Mouse (Mus musculus): ENCODE results near the gene B3galt1.

B3galt1 gene

GRCm38 (mm10) chr2:67730771-67731170 lies 165.1 kb downstream of the B3galt1 start:
- no peak for DNase-seq (ENCODE audit: low read depth, low spot score)

DNA sequence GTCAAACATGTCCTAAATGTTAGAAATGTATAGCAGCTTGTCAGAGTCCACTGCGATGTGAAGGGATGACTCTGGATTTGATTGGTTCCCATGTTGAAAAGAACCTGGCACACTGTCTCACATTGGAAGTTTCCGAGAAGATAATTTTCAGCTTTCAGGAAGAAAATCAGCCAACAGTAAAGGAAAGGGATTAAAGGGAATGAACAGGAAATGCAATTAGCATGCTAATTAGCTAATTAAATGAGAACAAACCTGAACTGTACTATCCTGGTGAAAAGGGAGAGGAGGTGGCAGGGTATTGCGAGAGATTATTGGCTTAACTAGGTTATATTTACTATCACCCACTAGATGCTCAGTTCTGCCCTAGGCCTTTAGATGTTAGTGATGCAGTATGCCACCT lies 185.9 kb downstream of the B3galt1 start:
- no peak for DNase-seq (ENCODE audit: low read depth, low spot score)

GRCm38 (mm10) chr2:67756507-67756906 lies 190.8 kb downstream of the B3galt1 start:
- DNase-seq (ENCODE audit: low read depth, low spot score): no peak

GRCm38 (mm10) chr2:67787536-67787935 lies 221.9 kb downstream of the B3galt1 start:
- DNase-seq (ENCODE audit: low read depth, low spot score): no peak

GRCm38 (mm10) chr2:67797561-67797960 lies 231.9 kb downstream of the B3galt1 start:
- no peak for DNase-seq (ENCODE audit: low read depth, low spot score)

DNA sequence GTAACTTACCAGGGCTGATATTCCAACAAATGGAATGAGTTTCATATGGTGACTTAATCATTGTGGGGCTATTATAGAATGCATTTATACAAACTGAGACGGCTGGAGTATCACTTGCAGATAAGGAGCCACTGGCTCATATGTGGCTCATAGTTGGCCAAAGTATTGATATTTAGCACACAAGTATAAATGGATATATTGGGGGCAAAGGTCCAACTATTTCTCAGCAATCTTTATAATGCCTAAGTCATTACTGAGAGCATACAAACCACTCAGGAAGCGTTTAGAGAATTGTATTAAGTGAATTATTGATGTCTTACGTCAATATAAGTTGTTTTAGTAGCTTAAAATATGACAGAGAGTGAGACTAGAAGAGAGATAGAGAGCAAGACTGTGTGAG lies 234.3 kb downstream of the B3galt1 start:
- DNase-seq (ENCODE audit: low read depth, low spot score): no peak

- no peak for DNase-seq (ENCODE audit: low read depth, low spot score)
Observed at GRCm38 (mm10) chr2:67816149-67816548, 250.5 kb downstream of the B3galt1 start.

DNA sequence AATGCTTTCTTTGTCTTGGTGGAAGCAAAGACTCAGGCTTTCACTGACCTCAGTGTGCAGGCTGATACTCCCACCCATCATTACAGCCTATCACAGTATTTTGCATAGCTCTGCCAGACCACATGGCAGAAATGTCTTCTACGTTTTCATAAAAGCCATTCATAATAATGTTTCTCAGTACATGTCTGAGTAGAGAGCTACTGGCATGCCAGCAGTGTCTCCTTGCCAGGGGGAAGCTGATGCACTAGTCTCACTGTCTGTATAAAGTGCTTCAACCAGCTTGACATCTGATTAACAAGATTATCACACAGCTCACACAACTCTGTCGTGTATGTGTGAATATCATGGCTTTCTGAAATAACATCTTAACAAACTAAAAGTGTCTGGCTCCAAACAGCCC lies 252.3 kb downstream of the B3galt1 start:
- DNase-seq (ENCODE audit: low read depth, low spot score): no peak

DNA sequence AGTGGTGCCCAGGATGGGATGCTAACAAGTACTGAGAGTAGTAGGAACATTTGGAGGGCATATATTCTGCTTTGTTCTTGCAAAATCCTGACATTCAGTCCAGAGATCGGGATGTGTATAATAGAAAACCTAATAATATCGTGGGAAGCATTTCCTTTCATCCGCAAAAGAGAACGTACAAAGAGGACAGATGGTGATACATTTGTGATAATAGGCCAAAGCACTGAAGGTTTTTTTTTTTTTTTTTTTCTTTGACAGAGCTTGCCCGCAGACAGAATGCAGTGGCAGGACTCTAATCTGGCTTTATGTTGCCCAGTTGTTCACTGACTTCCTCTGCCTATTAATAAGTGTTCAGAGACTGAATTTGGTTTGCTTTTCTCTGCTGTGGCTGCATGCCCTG lies 256.7 kb downstream of the B3galt1 start:
- no peak for DNase-seq (ENCODE audit: low read depth, low spot score)

- DNase-seq (ENCODE audit: low read depth, low spot score): no peak
Observed at GRCm38 (mm10) chr2:67827697-67828096, 262.0 kb downstream of the B3galt1 start.

GRCm38 (mm10) chr2:67829055-67829915 lies 263.6 kb downstream of the B3galt1 start:
- no peak for DNase-seq (ENCODE audit: low read depth, low spot score)

DNA sequence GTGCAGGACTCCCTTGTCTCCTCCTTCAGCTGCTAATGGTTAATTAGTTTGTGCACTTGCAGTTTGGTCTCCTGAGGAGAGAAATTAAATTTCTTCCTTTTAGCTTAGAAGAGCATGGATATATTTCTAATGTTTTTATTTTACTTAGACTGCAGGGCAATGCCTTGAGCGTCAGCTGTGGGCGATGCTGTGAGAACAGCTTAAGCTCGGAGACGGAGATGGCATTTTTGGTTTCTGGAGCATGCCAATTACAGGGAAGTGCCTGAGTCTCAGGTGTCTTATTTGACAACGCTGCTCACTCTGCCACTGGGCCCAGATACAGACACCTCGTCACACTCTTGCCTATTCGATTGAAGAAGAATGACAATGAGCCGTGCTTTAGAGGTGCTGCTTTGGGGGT lies 282.1 kb downstream of the B3galt1 start:
- DNase-seq (ENCODE audit: low read depth, low spot score): no peak

DNA sequence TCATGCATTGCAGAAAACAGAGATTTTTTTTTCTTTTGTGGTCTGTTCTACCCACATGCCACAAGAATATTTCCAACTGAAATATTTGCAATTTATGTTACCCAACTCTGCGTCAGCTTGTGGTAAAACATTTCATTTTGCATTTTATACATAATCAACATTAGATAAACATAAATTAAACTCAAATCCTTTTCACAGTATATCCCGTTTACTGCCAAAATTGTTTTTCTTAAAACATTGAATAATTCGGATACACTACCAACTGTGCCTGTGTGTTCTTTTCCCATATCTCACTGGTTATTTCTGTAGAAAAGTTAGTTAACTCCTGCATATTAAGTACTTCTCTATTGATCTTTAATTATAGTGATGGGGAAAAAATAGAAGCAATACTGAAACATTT lies 285.1 kb downstream of the B3galt1 start:
- no peak for DNase-seq (ENCODE audit: low read depth, low spot score)

GRCm38 (mm10) chr2:67858340-67858739 lies 292.7 kb downstream of the B3galt1 start:
- no peak for DNase-seq (ENCODE audit: low read depth, low spot score)

GRCm38 (mm10) chr2:67859004-67859403 lies 293.3 kb downstream of the B3galt1 start:
- DNase-seq (ENCODE audit: low read depth, low spot score): no peak

DNA sequence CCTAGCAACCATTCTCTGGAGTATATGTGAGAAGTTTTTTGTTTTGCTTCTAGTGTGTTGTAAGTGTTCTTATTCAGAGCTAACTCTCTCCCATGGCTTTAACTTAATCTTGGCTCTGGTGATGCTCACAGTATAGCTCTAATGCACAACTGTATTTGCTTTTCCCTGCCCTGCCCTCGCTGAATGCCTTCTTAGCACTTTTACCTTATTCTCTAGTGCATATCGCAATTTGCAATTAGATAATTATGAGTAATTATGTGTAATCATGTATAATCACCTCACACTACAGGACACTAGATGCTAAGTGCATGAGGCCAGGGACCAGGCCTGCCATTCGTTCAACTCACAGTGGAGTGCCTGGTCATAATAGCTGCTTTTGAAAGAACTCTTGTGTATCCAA lies 307.7 kb downstream of the B3galt1 start:
- DNase-seq (ENCODE audit: low read depth, low spot score): no peak

DNA sequence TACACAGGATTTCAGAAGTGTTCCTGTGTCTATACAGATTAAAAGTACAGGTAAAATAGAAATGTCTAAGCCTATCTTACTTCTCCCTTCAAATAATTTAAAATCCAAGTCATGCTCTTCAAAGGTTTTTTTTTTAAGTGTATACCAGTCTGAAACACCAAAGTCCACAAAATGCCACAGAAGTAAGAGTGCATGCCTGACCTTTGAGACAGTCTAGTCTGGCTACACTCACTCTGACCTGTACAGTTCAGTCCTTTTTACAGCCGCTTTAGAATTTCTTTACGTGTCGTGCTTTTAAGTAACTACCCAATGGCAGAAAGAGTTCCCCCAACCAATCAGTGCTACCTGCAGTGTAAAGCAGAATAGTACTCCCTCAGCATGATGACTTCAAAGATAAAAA lies 314.2 kb downstream of the B3galt1 start:
- DNase-seq (ENCODE audit: low read depth, low spot score): no peak

DNA sequence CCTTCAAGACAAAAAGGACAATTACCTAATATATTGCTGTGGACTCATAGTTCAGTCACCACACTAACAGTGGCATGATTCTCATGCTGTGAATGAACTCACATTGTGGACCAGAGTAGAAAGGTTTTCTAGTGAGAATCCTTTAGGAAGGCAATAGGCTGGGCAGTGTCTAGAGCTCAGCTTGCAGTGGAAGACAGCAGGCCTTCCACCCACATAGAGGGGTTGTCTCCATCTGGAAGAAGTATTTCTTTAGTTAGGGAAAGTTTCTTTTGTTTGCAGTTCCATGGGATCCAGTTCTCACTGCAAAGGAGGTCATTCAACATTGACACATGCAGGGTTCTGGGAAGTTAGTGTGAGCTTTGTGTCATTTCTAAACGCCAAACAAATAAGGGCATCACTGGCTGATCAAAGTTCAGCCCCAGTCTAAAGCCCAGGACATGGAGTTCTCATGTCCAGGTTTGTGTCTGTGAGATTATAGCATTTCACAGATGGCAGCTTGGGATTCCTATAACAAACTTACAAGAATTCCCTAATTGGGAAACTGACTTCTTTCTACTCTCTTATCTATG lies 316.1 kb downstream of the B3galt1 start:
- DNase-seq (ENCODE audit: low read depth, low spot score): no peak

DNA sequence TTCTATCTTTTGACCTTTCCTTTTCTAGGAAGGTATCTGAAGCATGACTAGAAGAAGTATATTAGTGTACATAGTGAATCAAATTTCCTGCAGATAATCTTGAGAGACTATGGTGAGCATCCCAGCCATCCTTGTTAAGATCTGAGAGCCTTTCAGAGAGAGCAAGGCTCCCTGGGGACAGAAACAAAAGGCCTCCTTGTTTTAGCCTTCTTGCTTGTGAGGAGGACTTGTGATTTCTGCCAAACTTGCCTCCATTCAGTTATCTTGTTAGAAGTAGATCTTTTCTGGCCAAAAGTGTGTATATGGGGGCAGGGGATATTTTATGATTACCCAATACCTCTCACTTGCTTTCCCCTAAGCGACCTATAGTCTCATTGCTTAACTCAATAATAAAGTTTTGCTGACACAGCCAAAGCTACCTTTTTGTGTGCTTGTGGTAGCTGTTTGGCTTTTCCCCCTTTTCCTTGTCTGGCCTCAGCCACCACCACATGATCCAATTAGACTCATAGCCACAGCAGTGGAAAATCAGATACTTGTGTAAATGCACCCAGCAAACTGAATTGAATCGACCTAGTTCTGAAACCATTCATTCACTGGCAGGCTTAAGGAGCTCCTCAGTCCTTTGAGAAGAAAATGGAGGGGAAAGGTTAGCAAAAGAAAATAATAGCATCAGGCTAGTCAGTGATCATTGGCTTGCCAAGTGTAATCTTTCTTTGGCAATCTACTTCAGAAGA lies 332.5 kb downstream of the B3galt1 start:
- no peak for DNase-seq (ENCODE audit: low read depth, low spot score)

DNA sequence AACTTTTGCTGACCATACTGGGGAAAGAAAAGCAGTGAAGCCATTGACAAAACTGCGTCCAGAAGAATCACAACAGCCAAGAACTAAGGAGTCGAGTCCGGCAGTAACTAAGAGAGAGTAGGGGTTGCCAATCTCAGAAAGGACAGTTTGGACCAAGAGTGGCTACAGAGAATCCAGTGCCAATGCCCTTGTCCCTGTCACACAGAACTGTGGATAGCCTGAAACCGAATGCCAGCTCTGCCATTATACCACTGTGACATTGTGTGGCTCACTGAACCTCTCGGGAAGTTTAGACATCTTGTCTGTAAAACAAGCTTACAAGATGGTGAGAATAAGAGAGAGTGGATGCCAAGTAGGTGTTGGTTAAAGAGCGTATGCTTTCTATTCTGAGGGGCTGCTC lies 335.9 kb downstream of the B3galt1 start:
- no peak for DNase-seq (ENCODE audit: low read depth, low spot score)

DNA sequence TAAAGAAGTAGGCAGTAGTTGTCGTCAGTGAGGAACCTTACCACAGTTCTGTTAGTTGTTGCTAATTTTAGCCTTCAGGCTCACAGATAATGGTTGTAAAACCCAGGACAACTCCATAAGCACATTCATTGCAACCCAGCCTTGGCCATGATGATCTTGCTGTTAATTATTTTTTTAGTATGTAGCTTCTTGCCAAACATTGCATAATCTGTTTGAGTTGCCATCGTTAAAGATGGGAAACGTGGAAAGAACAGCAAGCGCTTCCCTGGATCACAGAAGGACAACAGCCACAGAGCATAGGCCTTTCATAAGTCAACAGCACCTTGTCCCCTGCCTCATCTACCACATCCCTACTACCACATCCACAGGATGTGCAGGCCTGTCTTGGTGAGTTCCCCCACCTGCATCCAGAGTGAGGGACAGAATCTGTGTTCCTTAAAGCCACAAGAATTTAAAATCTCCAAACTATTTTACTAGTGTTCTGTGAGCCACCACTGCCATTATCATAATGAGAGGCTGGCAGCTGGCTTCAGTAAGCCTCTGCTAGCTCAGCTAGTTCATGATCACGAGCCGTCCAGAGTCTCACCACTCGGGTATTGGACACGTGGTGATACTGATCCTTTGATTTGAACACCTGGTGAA lies 337.1 kb downstream of the B3galt1 start:
- DNase-seq (ENCODE audit: low read depth, low spot score): no peak

DNA sequence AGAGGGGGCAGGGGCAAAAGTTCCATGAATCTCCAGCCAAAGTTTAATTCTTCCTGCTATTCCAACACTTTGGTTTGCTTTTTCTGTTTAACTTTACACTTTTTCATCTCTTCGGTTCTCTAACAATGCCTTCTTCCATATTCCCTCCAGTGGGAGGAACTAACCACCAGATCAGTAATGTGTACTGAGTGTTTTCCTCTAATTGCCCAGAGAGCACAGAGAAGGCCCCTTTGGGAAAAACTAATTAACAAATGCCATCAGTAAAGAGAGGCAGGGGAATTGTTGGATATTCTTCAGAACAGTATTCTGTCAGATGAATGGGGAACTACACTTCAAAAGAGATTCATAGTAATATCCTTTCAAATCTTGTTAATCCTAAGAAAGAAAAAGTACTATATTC lies 338.1 kb downstream of the B3galt1 start:
- no peak for DNase-seq (ENCODE audit: low read depth, low spot score)
